Mouse (Mus musculus) heart, postnatal 36 days (tissue): ENCODE results near the gene Trim26. TPM values are rescaled to one million over a fixed set of nuclear protein-coding genes. Genes with fewer than 3 reads are reported as not detected.
A peak's percentile ranks its signal among the peaks of the same experiment; 100 is the strongest.
"Not testable (repeated sequence)": the region's sequence is repeated elsewhere in the genome, so short reads cannot be mapped to it uniquely, and the experiment has no call there.

Experiments used
- DNase-seq, 2 experiments: peaks; one replicate each; pipeline ENCODE4 v3.0.0; 2021 to 2022
- intact Hi-C: fragments of 180-260 bp; cut with DNase I; formaldehyde crosslinking; loops from one replicate; pipeline ENCODE4 v1.15.1; 2025
- total RNA-seq, 2 experiments: library from RNA; stranded (reverse); gene quantifications; 2 replicates each; pipeline ENCODE4 v1.2.3; 2021

Gene Trim26
- 10 to 100 TPM; 22.2 to 23.6 TPM for total RNA-seq

- intact Hi-C loops: loop anchor here (5.0 kb wide), 1 partner anchor 120 kb away; the partner anchor contains the start of genes Znrd1 and Znrd1as
- DNase-seq: peak; percentile 97 to 98
These were observed at the start of gene Trim26 for GRCm38 (mm10) chr17:36836874-36837647. Gene Trim26 (plus strand): TSS chr17:36837134.

DNA sequence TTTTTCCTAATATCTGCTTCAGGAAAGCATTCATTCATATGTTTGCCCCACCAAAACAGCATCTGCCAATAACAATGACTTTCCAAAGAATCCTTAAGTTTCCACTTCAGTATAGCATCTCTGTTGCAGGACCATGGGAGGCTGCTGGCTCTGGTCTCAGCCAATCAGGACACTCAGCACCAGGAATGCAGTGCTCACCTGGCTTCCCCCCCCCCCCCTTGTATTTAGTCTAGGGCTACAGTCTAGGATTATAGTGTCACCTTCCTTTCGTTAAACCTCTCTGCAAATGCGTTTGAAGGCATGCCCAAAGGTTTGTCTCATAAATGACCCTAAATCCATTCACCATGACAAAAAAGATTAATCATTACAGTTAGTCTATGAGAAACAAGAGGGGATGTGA lies 48.6 kb upstream of the Trim26 start:
- no peak for DNase-seq
- intact Hi-C loops: loop anchor here (2.0 to 5.0 kb wide), 2 partner anchors 34 to 432 kb away; no protein-coding TSS in a partner anchor

DNA sequence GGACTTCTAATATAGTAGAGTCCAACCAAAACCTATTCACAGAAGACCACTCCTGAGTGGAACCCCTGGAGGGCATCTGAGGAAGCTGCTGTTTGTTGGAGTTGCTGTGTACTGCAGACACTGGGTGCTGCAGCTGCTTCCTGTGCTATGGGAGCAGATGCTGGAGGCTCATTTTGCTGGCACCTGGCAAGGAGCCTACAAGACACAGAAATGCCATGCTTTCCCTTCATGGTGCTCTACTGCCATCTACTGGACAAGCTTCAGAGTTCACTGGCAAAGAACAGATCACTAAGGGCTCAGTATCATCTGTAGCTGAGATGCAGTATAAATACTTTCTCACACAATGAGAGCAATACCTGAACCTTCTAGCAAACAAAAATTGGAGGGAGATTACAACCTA lies 48.1 kb upstream of the Trim26 start:
- peak; percentile 49 to 53 for DNase-seq
- intact Hi-C loops: loop anchor here (2.0 to 5.0 kb wide), 2 partner anchors 34 to 432 kb away; no protein-coding TSS in a partner anchor

GRCm38 (mm10) chr17:36799493-36799892 lies 37.4 kb upstream of the Trim26 start:
- intact Hi-C loops: no loop called here

GRCm38 (mm10) chr17:36799921-36800462 lies 36.9 kb upstream of the Trim26 start:
- DNase-seq, intact Hi-C loops: not testable (repeated sequence)

More at GRCm38 (mm10) chr17:36799493-36799892, 37.4 kb upstream of the Trim26 start:
- DNase-seq: no peak

DNA sequence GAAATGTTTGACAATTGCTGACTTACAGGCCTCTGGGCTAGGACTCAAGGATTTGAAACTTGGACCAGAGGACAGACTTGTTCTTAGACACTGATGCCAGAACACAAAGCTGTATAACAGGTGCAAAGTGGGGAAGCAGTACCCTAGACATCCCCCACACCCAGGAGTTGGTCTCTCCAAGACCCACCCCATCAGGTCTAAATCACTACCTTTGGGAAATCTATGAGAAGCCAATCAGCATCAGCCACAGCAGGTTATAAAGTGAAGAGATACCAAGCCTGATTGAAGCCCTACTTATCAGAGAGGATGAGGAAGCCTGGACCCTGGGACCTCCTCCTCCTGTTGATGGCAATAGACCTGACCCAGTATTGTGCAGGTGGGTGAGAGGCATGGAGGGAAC lies 25.1 kb upstream of the Trim26 start, which contains the start of gene H2-M10.6:
H2-M10.6 (plus strand) TSS at position 301 of the 400 bp plus-strand sequence.
- intact Hi-C loops: loop anchor here (1.0 kb wide), 1 partner anchor 447 kb away; no protein-coding TSS in a partner anchor
- no peak for DNase-seq

DNA sequence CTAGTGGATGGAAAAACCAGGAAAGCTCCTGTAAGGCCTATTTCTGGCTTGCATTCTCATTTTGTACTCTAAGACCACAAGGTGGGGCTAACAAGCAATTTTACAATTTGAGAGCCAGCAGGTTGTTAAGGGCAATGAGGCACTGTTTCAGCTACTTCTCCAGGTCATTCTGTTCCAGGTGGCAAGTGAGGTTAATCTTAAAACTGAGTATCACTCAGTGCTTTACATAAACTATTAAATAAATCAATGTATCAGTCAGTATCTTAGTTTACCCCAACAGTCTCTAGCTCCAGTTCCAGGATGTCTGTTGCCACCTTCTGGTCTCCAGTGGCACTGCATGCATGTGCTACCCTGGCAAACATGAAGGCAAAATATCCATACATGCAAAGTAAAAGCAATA lies 12.9 kb upstream of the Trim26 start:
- intact Hi-C loops: loop anchor here (5.0 kb wide), 2 partner anchors 37 to 73 kb away; partner anchors contain the start of gene Trim31
- peak; percentile 36 to 64 for DNase-seq

DNA sequence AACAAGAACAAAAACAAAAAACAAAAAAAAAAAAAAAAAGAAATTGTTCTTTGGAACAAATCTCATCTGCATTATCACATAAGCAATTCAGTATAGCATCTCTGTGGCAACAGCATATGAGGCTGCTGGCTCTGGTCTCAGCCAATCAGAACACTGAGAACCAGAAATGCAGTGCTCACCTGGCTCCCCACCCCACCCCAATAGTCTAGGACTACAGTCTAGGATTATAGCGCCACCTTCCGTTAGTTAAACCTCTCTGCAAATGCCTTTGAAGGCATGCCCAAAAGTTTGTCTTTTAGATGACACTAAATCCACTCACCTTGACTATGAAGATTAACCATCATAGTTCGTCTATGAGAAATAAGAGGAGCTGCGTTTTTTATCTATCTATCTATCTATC lies 11.4 kb upstream of the Trim26 start:
- intact Hi-C loops: no loop called here
- no peak for DNase-seq

DNA sequence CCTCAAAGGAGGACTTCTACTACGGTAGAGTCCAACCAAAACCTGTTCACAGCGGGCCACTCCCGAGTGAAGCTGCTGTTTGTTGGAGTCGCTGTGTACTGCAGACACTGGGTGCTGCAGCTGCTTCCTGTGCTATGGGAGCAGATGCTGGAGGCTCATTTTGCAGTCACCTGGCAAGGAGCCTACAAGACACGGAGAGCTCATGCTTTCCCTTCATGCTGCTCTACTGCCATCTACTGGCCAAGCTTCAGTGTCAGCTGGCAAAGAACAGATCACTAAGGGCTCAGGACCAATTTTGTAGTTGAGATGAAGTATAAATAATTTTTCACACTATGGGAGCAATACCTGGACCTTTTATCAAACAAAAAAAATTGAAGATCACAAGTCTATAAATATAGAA lies 10.9 kb upstream of the Trim26 start:
- peak; percentile 80 to 84 for DNase-seq
- intact Hi-C loops: not testable (repeated sequence)

GRCm38 (mm10) chr17:36828488-36828887 lies 8.4 kb upstream of the Trim26 start:
- DNase-seq: no peak
- intact Hi-C loops: no loop called here

DNA sequence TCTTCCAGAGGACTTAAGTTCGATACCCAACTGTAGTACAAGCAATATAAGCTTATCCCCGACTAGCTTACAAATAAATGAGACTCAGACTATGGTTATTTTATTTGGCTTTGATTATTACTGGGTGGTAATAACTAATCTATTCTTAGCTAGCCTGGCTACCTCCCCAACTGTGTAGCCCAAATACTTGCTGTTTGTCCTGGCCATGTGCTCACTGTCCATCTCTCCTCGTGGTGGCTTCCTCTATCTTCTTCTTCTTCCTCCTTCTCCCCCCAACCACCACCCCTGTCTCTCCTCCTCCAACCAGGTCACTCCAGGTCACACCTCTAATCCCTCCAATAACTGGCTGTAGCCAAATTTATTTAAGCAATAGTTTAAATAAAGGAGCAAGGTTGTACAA lies 6.5 kb upstream of the Trim26 start:
- intact Hi-C loops: no loop called here
- DNase-seq: no peak

DNA sequence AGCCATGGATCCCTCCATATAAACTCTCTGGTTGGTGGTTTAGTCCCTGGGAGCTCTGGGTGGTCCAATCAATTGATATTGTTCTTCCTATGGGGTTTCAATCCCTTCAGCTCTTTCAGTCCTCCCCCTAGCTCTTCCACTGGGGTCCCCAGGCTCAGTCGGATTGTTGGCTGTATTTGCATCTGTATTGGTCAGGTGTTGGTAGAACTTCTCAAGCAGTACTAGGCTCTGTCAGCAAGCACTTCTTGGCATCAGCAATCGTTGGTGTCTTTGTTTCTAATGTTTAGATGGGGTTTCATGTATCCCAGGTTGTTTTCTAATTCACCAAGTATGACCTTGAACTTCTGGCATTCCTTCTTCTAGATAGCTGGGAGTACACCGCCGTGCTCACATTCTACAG lies 4.2 kb upstream of the Trim26 start:
- DNase-seq: no peak
- intact Hi-C loops: no loop called here

- DNase-seq: peak; percentile 56 to 66
- intact Hi-C loops: loop anchor here (5.0 kb wide), 1 partner anchor 121 kb away; the partner anchor contains the start of genes Znrd1 and Znrd1as
These were observed 1.1 kb upstream of the Trim26 start for GRCm38 (mm10) chr17:36835591-36836426.

DNA sequence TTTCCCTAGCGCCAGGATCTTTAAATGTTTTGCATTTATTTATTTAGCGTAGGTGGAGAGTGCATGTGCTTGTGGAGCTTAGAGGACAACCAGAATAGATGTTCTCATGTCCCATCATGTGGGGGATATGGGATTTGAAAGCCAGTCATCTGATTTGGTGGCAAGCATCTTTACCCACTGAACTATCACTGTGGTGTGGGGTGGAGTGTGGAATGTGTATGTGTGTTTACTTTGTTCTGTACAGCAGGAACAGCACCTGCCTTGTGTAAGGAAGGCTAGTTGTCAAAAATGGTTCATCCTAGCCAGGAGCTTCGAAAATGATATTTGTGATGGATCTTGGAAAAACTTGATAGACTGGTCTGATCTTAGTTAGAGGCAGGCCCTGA lies 514 bp upstream of the Trim26 start:
- intact Hi-C loops: loop anchor here (5.0 kb wide), 1 partner anchor 121 kb away; the partner anchor contains the start of genes Znrd1 and Znrd1as
- DNase-seq: no peak

DNA sequence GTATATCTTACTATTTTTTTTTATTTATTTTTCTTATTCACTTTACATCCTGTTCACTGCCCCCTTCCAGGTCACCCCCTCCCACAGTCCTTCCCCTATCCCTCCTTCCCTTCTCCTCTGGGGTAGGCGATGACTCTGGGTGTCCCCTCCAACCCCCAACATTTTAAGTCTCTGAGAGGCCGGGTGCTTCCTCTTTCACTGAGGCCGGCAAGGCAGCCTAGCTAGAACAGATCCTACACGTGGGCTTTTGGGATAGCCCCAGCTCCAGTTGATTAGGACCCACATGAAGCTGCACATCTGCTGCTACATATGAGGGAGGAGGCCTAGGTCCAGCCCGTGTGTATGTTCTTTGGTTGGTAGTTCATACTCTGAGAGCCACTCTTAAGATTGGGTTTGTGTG lies 2.1 kb downstream of the Trim26 start:
- DNase-seq: no peak
- intact Hi-C loops: loop anchor here (5.0 kb wide), 1 partner anchor 118 kb away; the partner anchor contains the start of genes Znrd1 and Znrd1as

- intact Hi-C loops: loop anchor here (5.0 kb wide), 2 partner anchors 117 to 207 kb away; partner anchors contain the start of genes Gabbr1, Znrd1 and Znrd1as
- no peak for DNase-seq
These were observed 3.0 kb downstream of the Trim26 start for GRCm38 (mm10) chr17:36839931-36840330.

DNA sequence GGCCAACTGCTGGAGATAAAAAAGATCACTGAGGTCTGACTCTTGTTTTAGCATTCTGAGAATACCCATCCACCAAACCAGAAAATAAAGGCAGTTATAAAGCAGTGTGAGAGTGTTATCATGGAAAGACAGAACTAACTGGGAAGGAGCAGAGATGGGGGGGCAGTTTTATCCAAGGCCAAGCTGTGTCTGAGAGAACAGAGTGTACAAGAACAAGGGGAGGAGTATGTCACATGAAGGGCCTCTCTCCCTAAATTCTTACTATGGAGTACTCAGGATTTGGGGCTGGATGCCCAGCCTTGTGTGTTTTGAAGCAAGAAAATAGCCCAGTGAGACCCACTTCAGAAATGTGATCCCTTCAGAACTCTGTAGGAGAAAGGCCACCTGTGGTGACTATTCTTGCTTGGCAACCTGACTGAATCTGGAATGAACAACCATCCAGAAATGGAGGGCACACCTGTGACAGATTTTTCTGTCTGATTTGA lies 4.1 kb downstream of the Trim26 start:
- DNase-seq: no peak
- intact Hi-C loops: loop anchor here (5.0 kb wide), 1 partner anchor 206 kb away; the partner anchor contains the start of gene Gabbr1

DNA sequence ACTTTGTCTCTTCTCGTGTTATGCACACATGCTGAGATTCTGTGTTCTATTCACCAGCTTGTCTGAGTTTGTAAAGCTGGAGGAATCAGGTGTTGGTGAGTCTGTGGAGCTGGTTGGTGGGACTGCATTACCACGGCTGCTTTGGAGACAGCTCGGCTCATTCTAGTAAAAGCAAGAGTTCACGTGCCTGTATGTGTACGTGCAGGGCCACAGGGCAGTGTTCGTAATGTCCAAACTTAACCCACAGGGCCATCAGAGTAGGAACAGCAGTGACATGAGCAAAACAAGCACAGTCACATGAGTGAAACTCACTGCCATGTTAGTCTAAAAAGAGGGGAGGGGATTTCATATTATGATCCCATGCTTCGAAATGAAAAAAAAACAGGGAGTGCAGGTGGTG lies 6.8 kb downstream of the Trim26 start:
- no peak for DNase-seq
- intact Hi-C loops: loop anchor here (5.0 kb wide), 1 partner anchor 204 kb away; the partner anchor contains the start of gene Gabbr1

- intact Hi-C loops: loop anchor here (5.0 kb wide), 1 partner anchor 203 kb away; the partner anchor contains the start of gene Gabbr1
- DNase-seq: no peak
These were observed 7.4 kb downstream of the Trim26 start for GRCm38 (mm10) chr17:36844286-36844719.

DNA sequence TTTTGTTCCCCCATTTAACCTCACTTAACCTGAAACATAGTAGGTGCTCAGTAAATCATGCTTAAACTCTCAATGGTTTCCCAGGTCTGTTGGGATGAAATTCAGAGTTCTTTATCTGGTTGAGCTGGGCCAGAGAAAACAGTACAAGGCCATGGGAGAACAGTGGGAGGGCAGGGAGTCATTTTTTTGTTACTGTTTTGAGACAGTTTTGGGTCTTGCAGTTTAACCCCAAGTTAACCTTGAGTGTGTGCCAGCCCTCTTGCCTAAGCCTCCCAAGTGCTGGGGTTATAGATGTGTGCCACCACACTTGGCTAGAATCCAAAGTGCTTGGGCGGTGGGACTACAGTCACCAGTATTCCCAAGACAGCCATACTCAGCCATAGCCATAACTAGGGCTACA lies 7.8 kb downstream of the Trim26 start:
- intact Hi-C loops: loop anchor here (5.0 kb wide), 1 partner anchor 203 kb away; the partner anchor contains the start of gene Gabbr1

More for the DNA sequence above, 7.8 kb downstream of the Trim26 start:
- no peak for DNase-seq
